15 mouse cellular contexts compared by ENCODE assay signal in the genomic region with DNA sequence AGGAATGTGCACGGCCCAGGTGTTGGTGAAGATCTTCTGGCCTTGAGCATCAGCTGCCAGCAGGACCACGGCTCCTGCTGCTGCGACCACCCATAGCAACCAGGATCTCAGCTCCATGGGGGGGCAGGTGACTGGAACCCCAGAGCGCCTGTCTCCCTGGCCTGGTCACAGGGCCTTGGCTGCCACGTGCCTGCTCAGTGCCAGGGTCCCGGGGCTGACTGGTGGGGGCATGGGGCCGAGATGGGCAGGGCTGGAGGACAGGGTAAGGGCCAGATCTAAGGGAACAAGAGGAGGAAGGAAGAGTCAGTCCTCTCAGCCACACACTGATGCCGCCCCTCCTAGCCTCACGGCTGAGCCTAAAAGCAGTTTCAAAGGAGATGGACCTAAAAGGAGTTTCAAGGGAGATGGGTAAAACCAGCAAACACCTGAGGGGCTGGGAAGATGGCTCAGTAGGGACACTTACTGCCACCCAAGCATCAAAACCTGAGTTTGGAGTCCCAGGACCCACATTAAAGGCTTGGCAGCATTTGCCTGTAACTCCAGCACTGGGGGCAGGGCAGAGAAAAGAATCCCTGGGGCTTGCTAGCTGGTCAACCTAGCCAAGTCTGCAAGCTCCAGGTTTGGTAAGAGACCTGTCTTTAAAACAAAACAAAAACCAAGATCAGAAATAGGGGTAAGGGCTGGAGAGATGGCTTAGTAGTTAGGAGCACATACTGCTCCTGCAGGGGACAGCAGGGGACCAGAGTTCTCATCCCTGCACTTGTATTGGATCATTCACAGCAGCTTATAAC. TPM values are rescaled to one million over a fixed set of nuclear protein-coding genes. Genes with fewer than 3 reads are reported as not detected.
A peak's percentile ranks its signal among the peaks of the same experiment; 100 is the strongest.
DNase-seq lines count a peak whose midpoint lies in the region; ATAC-seq and TF ChIP-seq lines count a peak whose summit lies in the region.
"Had no signal": no experiment of that assay in that cellular context is flagged by ENCODE, and none has a peak within 500 bp of the region (broad histone marks: within the 10 kb centered on the region; RNA-seq: fewer than 3 reads in every experiment).

No protein-coding gene starts in this region.

- H3K4me3 ChIP-seq in forebrain, postnatal 0 days (ENCODE audit: low read depth, low read length) = no peak overlapping the region
- no peak overlapping the region for H3K4me3 ChIP-seq in forebrain, embryonic 15.5 days
- no peak overlapping the region for H3K4me3 ChIP-seq in hindbrain, embryonic 13.5 days
- no peak overlapping the region for H3K4me3 ChIP-seq in hindbrain, embryonic 12.5 days
- no peak overlapping the region for H3K4me3 ChIP-seq in midbrain, embryonic 11.5 days (ENCODE audit: low read depth, low read length)
- H3K4me3 ChIP-seq in midbrain, embryonic 15.5 days = no peak overlapping the region
- H3K4me3 ChIP-seq in limb, embryonic 12.5 days (replicated peaks) = no peak overlapping the region

- peaks cover 20% of the 10 kb centered on the region for H3K4me1 ChIP-seq in forebrain, postnatal 0 days (ENCODE audit: insufficient read depth)
- peaks cover 38% of the 10 kb centered on the region for H3K4me1 ChIP-seq in forebrain, embryonic 15.5 days
- peaks cover 31% of the 10 kb centered on the region for H3K4me1 ChIP-seq in hindbrain, embryonic 13.5 days (replicated peaks)
- H3K4me1 ChIP-seq in hindbrain, embryonic 12.5 days = peaks cover 29% of the 10 kb centered on the region
- peaks cover 11% of the 10 kb centered on the region for H3K4me1 ChIP-seq in midbrain, embryonic 11.5 days (ENCODE audit: control insufficient read depth, insufficient read depth, low read length)
- H3K4me1 ChIP-seq in midbrain, embryonic 15.5 days = peaks cover 26% of the 10 kb centered on the region
- peaks cover 35% of the 10 kb centered on the region for H3K4me1 ChIP-seq in limb, embryonic 12.5 days (replicated peaks)

- TF ChIP-seq CTCF in forebrain, postnatal 0 days (IDR thresholded peaks at IDR 0.05; ENCODE audit: low read depth) = peak; percentile 21

- ATAC-seq in forebrain, postnatal 0 days = no peak
- ATAC-seq in forebrain, embryonic 15.5 days (replicated peaks) = no peak
- no peak for ATAC-seq in hindbrain, embryonic 13.5 days (ENCODE audit: low FRiP score)
- no peak for ATAC-seq in hindbrain, embryonic 12.5 days (ENCODE audit: low FRiP score)
- no peak for ATAC-seq in midbrain, embryonic 11.5 days (ENCODE audit: low FRiP score)
- no peak for ATAC-seq in midbrain, embryonic 15.5 days (replicated peaks)
- no peak for ATAC-seq in limb, embryonic 12.5 days (ENCODE audit: insufficient number of reproducible peaks, insufficient read depth, low FRiP score, low TSS enrichment, low read depth)
- no peak for ATAC-seq in erythroblast, adult 5-6 weeks (replicated peaks; ENCODE audit: low FRiP score, poor library complexity, severe bottlenecking)
- ATAC-seq: intestine, postnatal 0 days had no signal

- DNase-seq in forebrain, postnatal 0 days = no peak
- peak; percentile 14 for DNase-seq in midbrain, embryonic 11.5 days (ENCODE audit: low spot score, missing footprints)
- DNase-seq: cerebellum, adult 8-10 months; embryo, embryonic 11 days; heart, postnatal 36 days; kidney, postnatal 25 days; lung, postnatal 4 days; thymus, postnatal 25 days had no signal

- 76% methylated on average over 9 of the region's 9 CpGs for WGBS in forebrain, postnatal 0 days
- 75% methylated on average over 9 of the region's 9 CpGs for WGBS in forebrain, embryonic 15.5 days
- 78% methylated on average over 9 of the region's 9 CpGs for WGBS in hindbrain, embryonic 13.5 days
- 79% methylated on average over 9 of the region's 9 CpGs for WGBS in hindbrain, embryonic 12.5 days
- 79% methylated on average over 9 of the region's 9 CpGs for WGBS in midbrain, embryonic 11.5 days
- 73% methylated on average over 9 of the region's 9 CpGs for whole genome bisulfite sequencing in midbrain, embryonic 15.5 days
- WGBS in limb, embryonic 12.5 days = 79% methylated on average over 9 of the region's 9 CpGs

- no peak overlapping the region for H3K4me2 ChIP-seq in forebrain, postnatal 0 days (ENCODE audit: low read depth)
- H3K4me2 ChIP-seq in forebrain, embryonic 15.5 days (replicated peaks) = no peak overlapping the region
- no peak overlapping the region for H3K4me2 ChIP-seq in hindbrain, embryonic 13.5 days
- no peak overlapping the region for H3K4me2 ChIP-seq in hindbrain, embryonic 12.5 days (replicated peaks)
- no peak overlapping the region for H3K4me2 ChIP-seq in midbrain, embryonic 11.5 days
- no peak overlapping the region for H3K4me2 ChIP-seq in midbrain, embryonic 15.5 days
- no peak overlapping the region for H3K4me2 ChIP-seq in limb, embryonic 12.5 days

- no peaks in the 10 kb centered on the region for H3K27me3 ChIP-seq in forebrain, postnatal 0 days (ENCODE audit: insufficient read depth, low read length)
- no peaks in the 10 kb centered on the region for H3K27me3 ChIP-seq in forebrain, embryonic 15.5 days
- peaks cover 4% of the 10 kb centered on the region; the same call in 1 of the 2 replicates for H3K27me3 ChIP-seq in hindbrain, embryonic 13.5 days
- peaks cover 5% of the 10 kb centered on the region for H3K27me3 ChIP-seq in hindbrain, embryonic 12.5 days
- 0 out of 2 replicates have a peak, but pooled peaks cover 3% of the 10 kb centered on the region for H3K27me3 ChIP-seq in midbrain, embryonic 11.5 days (ENCODE audit: control insufficient read depth, insufficient read depth, low read length)
- no peaks in the 10 kb centered on the region for H3K27me3 ChIP-seq in midbrain, embryonic 15.5 days (replicated peaks)
- no peaks in the 10 kb centered on the region for H3K27me3 ChIP-seq in limb, embryonic 12.5 days

- H3K9ac ChIP-seq in forebrain, postnatal 0 days = no peak overlapping the region
- no peak overlapping the region for H3K9ac ChIP-seq in forebrain, embryonic 15.5 days (replicated peaks)
- 0 out of 2 replicates have a peak overlapping the region, but pooled peaks have one; percentile 43 for H3K9ac ChIP-seq in hindbrain, embryonic 13.5 days
- no peak overlapping the region for H3K9ac ChIP-seq in hindbrain, embryonic 12.5 days
- H3K9ac ChIP-seq in midbrain, embryonic 11.5 days (ENCODE audit: low read length) = no peak overlapping the region
- no peak overlapping the region for H3K9ac ChIP-seq in midbrain, embryonic 15.5 days
- peak overlapping the region; percentile 18; the same call in 1 of the 2 replicates for H3K9ac ChIP-seq in limb, embryonic 12.5 days (replicated peaks)

- no peaks in the 10 kb centered on the region for H3K9me3 ChIP-seq in forebrain, postnatal 0 days (ENCODE audit: low read length)
- H3K9me3 ChIP-seq in forebrain, embryonic 15.5 days = no peaks in the 10 kb centered on the region
- no peaks in the 10 kb centered on the region for H3K9me3 ChIP-seq in hindbrain, embryonic 13.5 days
- no peaks in the 10 kb centered on the region for H3K9me3 ChIP-seq in hindbrain, embryonic 12.5 days (replicated peaks)
- no peaks in the 10 kb centered on the region for H3K9me3 ChIP-seq in midbrain, embryonic 11.5 days (ENCODE audit: control insufficient read depth, low read length)
- H3K9me3 ChIP-seq in midbrain, embryonic 15.5 days = no peaks in the 10 kb centered on the region
- H3K9me3 ChIP-seq in limb, embryonic 12.5 days = no peaks in the 10 kb centered on the region

- H3K27ac ChIP-seq in forebrain, postnatal 0 days (ENCODE audit: low read depth, low read length) = no peak overlapping the region
- H3K27ac ChIP-seq in forebrain, embryonic 15.5 days (replicated peaks) = no peak overlapping the region
- no peak overlapping the region for H3K27ac ChIP-seq in hindbrain, embryonic 13.5 days
- no peak overlapping the region for H3K27ac ChIP-seq in hindbrain, embryonic 12.5 days
- H3K27ac ChIP-seq in midbrain, embryonic 11.5 days (ENCODE audit: low read depth, low read length) = no peak overlapping the region
- no peak overlapping the region for H3K27ac ChIP-seq in midbrain, embryonic 15.5 days
- no peak overlapping the region for H3K27ac ChIP-seq in limb, embryonic 12.5 days

- H3K36me3 ChIP-seq in forebrain, postnatal 0 days (ENCODE audit: insufficient read depth) = peaks cover 35% of the 10 kb centered on the region
- H3K36me3 ChIP-seq in forebrain, embryonic 15.5 days = peaks cover 28% of the 10 kb centered on the region
- H3K36me3 ChIP-seq in hindbrain, embryonic 13.5 days = peaks cover 32% of the 10 kb centered on the region
- peaks cover 22% of the 10 kb centered on the region for H3K36me3 ChIP-seq in hindbrain, embryonic 12.5 days
- H3K36me3 ChIP-seq in midbrain, embryonic 11.5 days (ENCODE audit: control insufficient read depth, insufficient read depth, low read length) = peaks cover 3% of the 10 kb centered on the region
- H3K36me3 ChIP-seq in midbrain, embryonic 15.5 days (replicated peaks) = peaks cover 18% of the 10 kb centered on the region
- peaks cover 44% of the 10 kb centered on the region for H3K36me3 ChIP-seq in limb, embryonic 12.5 days

RNA-seq across cellular contexts. Expression of a gene that starts 6.4 kb away (rescaled TPM):
- 16.9 and 21.8 TPM in 2 replicates for total RNA-seq in forebrain, postnatal 0 days (2014; rRNA removed)
- polyA plus RNA-seq in forebrain, postnatal 0 days (2015; fragmentation: Nextera tagmentation; extraction: Ambion mirVana) = 6.8 and 7.7 TPM in 2 replicates
- polyA plus RNA-seq in forebrain, embryonic 15.5 days (2015; fragmentation: Nextera tagmentation; extraction: Ambion mirVana) = 4.8 and 4.9 TPM in 2 replicates
- polyA plus RNA-seq in hindbrain, embryonic 13.5 days (2015; fragmentation: Nextera tagmentation; extraction: Ambion mirVana) = 4.0 and 4.7 TPM in 2 replicates
- polyA plus RNA-seq in hindbrain, embryonic 12.5 days (2016; fragmentation: Nextera tagmentation; extraction: Ambion mirVana) = 6.1 and 6.9 TPM in 2 replicates
- 2.7 TPM in 2 replicates for polyA plus RNA-seq in midbrain, embryonic 11.5 days (2014; fragmentation: Nextera tagmentation; extraction: Ambion mirVana)
- polyA plus RNA-seq in midbrain, embryonic 15.5 days (2015; fragmentation: Nextera tagmentation; extraction: Ambion mirVana) = 5.7 and 6.3 TPM in 2 replicates
- 10.7 and 13.2 TPM in 2 replicates for polyA plus RNA-seq in limb, embryonic 12.5 days (2016; fragmentation: Nextera tagmentation; extraction: Ambion mirVana)
- total RNA-seq in erythroblast, adult 5-6 weeks (2015; ENCODE audit: low replicate concordance) = 23.0 and 23.1 TPM in 2 replicates
- 29.1 and 33.5 TPM in 2 replicates for total RNA-seq in erythroblast, adult 5-6 weeks (2017; ENCODE audit: low replicate concordance)

RNA-seq across cellular contexts. Expression of a gene that starts 11.1 kb away (rescaled TPM):
- total RNA-seq in forebrain, postnatal 0 days (2014; rRNA removed) = 4.5 and 6.4 TPM in 2 replicates
- polyA plus RNA-seq in forebrain, postnatal 0 days (2015; fragmentation: Nextera tagmentation; extraction: Ambion mirVana) = 2.5 and 2.8 TPM in 2 replicates
- 2.6 and 3.3 TPM in 2 replicates for polyA plus RNA-seq in forebrain, embryonic 15.5 days (2015; fragmentation: Nextera tagmentation; extraction: Ambion mirVana)
- 6.1 and 6.9 TPM in 2 replicates for polyA plus RNA-seq in hindbrain, embryonic 13.5 days (2015; fragmentation: Nextera tagmentation; extraction: Ambion mirVana)
- polyA plus RNA-seq in hindbrain, embryonic 12.5 days (2016; fragmentation: Nextera tagmentation; extraction: Ambion mirVana) = 10.2 and 11.8 TPM in 2 replicates
- 7.3 and 7.6 TPM in 2 replicates for polyA plus RNA-seq in midbrain, embryonic 11.5 days (2014; fragmentation: Nextera tagmentation; extraction: Ambion mirVana)
- 4.4 and 4.8 TPM in 2 replicates for polyA plus RNA-seq in midbrain, embryonic 15.5 days (2015; fragmentation: Nextera tagmentation; extraction: Ambion mirVana)
- polyA plus RNA-seq in limb, embryonic 12.5 days (2016; fragmentation: Nextera tagmentation; extraction: Ambion mirVana) = 10.2 and 11.0 TPM in 2 replicates
- total RNA-seq in erythroblast, adult 5-6 weeks (2015; ENCODE audit: low replicate concordance) = 56.5 and 60.0 TPM in 2 replicates
- 24.4 and 31.2 TPM in 2 replicates for total RNA-seq in erythroblast, adult 5-6 weeks (2017; ENCODE audit: low replicate concordance)

RNA-seq across cellular contexts. Expression of a gene that starts 27.7 kb away (rescaled TPM):
- total RNA-seq in forebrain, postnatal 0 days (2014; rRNA removed) = 49.4 and 54.8 TPM in 2 replicates
- polyA plus RNA-seq in forebrain, postnatal 0 days (2015; fragmentation: Nextera tagmentation; extraction: Ambion mirVana) = 6.5 and 12.0 TPM in 2 replicates
- 19.2 and 20.3 TPM in 2 replicates for polyA plus RNA-seq in forebrain, embryonic 15.5 days (2015; fragmentation: Nextera tagmentation; extraction: Ambion mirVana)
- 20.8 and 23.4 TPM in 2 replicates for polyA plus RNA-seq in hindbrain, embryonic 13.5 days (2015; fragmentation: Nextera tagmentation; extraction: Ambion mirVana)
- 27.2 and 30.9 TPM in 2 replicates for polyA plus RNA-seq in hindbrain, embryonic 12.5 days (2016; fragmentation: Nextera tagmentation; extraction: Ambion mirVana)
- 5.8 and 6.9 TPM in 2 replicates for polyA plus RNA-seq in midbrain, embryonic 11.5 days (2014; fragmentation: Nextera tagmentation; extraction: Ambion mirVana)
- polyA plus RNA-seq in midbrain, embryonic 15.5 days (2015; fragmentation: Nextera tagmentation; extraction: Ambion mirVana) = 26.4 and 28.2 TPM in 2 replicates
- polyA plus RNA-seq in limb, embryonic 12.5 days (2016; fragmentation: Nextera tagmentation; extraction: Ambion mirVana) = 25.7 and 31.7 TPM in 2 replicates
- total RNA-seq in erythroblast, adult 5-6 weeks (2015; ENCODE audit: low replicate concordance) = 3.6 and 7.5 TPM in 2 replicates
- total RNA-seq in erythroblast, adult 5-6 weeks (2017; ENCODE audit: low replicate concordance) = 4.5 and 6.6 TPM in 2 replicates

RNA-seq across cellular contexts. Expression of a gene that starts 55.9 kb away (rescaled TPM):
- total RNA-seq in forebrain, postnatal 0 days (2014; rRNA removed) = 33.2 and 44.4 TPM in 2 replicates
- 14.6 and 16.7 TPM in 2 replicates for polyA plus RNA-seq in forebrain, postnatal 0 days (2015; fragmentation: Nextera tagmentation; extraction: Ambion mirVana)
- 23.0 and 25.4 TPM in 2 replicates for polyA plus RNA-seq in forebrain, embryonic 15.5 days (2015; fragmentation: Nextera tagmentation; extraction: Ambion mirVana)
- 19.6 and 21.4 TPM in 2 replicates for polyA plus RNA-seq in hindbrain, embryonic 13.5 days (2015; fragmentation: Nextera tagmentation; extraction: Ambion mirVana)
- 20.2 and 22.0 TPM in 2 replicates for polyA plus RNA-seq in hindbrain, embryonic 12.5 days (2016; fragmentation: Nextera tagmentation; extraction: Ambion mirVana)
- polyA plus RNA-seq in midbrain, embryonic 11.5 days (2014; fragmentation: Nextera tagmentation; extraction: Ambion mirVana) = 25.6 and 26.9 TPM in 2 replicates
- 22.1 and 26.4 TPM in 2 replicates for polyA plus RNA-seq in midbrain, embryonic 15.5 days (2015; fragmentation: Nextera tagmentation; extraction: Ambion mirVana)
- polyA plus RNA-seq in limb, embryonic 12.5 days (2016; fragmentation: Nextera tagmentation; extraction: Ambion mirVana) = 25.8 and 29.6 TPM in 2 replicates
- total RNA-seq in erythroblast, adult 5-6 weeks (2015; ENCODE audit: low replicate concordance) = 2.3 TPM in 1 of 2 replicates, not detected in the other
- 2.6 TPM in 2 replicates for total RNA-seq in erythroblast, adult 5-6 weeks (2017; ENCODE audit: low replicate concordance)

RNA-seq across cellular contexts. Expression of a gene that starts 58.0 kb away (rescaled TPM):
- 49.2 and 69.4 TPM in 2 replicates for total RNA-seq in forebrain, postnatal 0 days (2014; rRNA removed)
- polyA plus RNA-seq in forebrain, postnatal 0 days (2015; fragmentation: Nextera tagmentation; extraction: Ambion mirVana) = 35.2 and 50.1 TPM in 2 replicates
- 48.2 and 54.3 TPM in 2 replicates for polyA plus RNA-seq in forebrain, embryonic 15.5 days (2015; fragmentation: Nextera tagmentation; extraction: Ambion mirVana)
- 55.5 and 61.5 TPM in 2 replicates for polyA plus RNA-seq in hindbrain, embryonic 13.5 days (2015; fragmentation: Nextera tagmentation; extraction: Ambion mirVana)
- 56.2 and 60.6 TPM in 2 replicates for polyA plus RNA-seq in hindbrain, embryonic 12.5 days (2016; fragmentation: Nextera tagmentation; extraction: Ambion mirVana)
- 28.8 and 30.4 TPM in 2 replicates for polyA plus RNA-seq in midbrain, embryonic 11.5 days (2014; fragmentation: Nextera tagmentation; extraction: Ambion mirVana)
- 60.2 and 62.0 TPM in 2 replicates for polyA plus RNA-seq in midbrain, embryonic 15.5 days (2015; fragmentation: Nextera tagmentation; extraction: Ambion mirVana)
- 56.9 and 61.8 TPM in 2 replicates for polyA plus RNA-seq in limb, embryonic 12.5 days (2016; fragmentation: Nextera tagmentation; extraction: Ambion mirVana)
- 1.5 and 4.2 TPM in 2 replicates for total RNA-seq in erythroblast, adult 5-6 weeks (2015; ENCODE audit: low replicate concordance)
- total RNA-seq in erythroblast, adult 5-6 weeks (2017; ENCODE audit: low replicate concordance) = 4.2 and 4.8 TPM in 2 replicates

Comparison
In these comparisons a context has a peak if more than half of its experiments do, and no peak if none do; other contexts are left out.
1. H3K9ac ChIP-seq: peak in hindbrain, embryonic 13.5 days (single experiment) and limb, embryonic 12.5 days (single experiment); none in forebrain, postnatal 0 days (single experiment), forebrain, embryonic 15.5 days (single experiment), hindbrain, embryonic 12.5 days (single experiment), midbrain, embryonic 11.5 days (single experiment) and midbrain, embryonic 15.5 days (single experiment).